Mouse (Mus musculus): Measurements from ENCODE around the gene Gm28230.

DNA sequence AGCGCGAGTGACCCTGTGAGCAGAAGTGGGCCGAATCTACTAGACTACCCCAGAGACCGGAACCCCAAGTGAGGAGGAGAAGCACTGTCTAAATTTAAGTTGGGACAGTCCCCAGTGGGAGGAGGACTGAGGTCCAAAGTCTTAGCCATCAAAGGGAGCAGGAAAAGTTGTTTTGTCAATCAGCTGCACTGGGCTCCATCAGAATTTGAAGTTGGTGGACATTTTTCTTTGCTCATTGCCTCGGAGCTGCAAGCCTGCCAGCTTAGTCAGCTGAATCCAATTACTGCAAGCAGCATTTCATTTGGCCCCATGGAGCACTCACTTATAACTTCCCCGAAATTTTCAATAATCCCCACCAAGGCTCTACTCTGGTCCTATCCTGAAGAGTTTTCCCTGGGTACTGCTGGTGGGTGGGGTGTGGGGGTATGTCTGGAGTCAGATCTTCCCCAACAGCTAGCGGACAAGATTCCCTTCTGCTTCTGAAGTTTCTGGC, 11.1 kb downstream of the Gm28230 start:
- TF ChIP-seq ZC3H11A (IDR thresholded peaks at IDR 0.05; ENCODE audit: borderline replicate concordance, low read depth, low read length), result no peak
- TF ChIP-seq CHD2 (IDR thresholded peaks at IDR 0.05; ENCODE audit: low read depth, low read length), result no peak
- TF ChIP-seq HCFC1 (IDR thresholded peaks at IDR 0.05; ENCODE audit: borderline replicate concordance, insufficient read depth, low read length), result no peak

All from ES-E14 (cell line).